Mouse (Mus musculus): ENCODE results near the gene Asphd2.

Gene Asphd2

DNA sequence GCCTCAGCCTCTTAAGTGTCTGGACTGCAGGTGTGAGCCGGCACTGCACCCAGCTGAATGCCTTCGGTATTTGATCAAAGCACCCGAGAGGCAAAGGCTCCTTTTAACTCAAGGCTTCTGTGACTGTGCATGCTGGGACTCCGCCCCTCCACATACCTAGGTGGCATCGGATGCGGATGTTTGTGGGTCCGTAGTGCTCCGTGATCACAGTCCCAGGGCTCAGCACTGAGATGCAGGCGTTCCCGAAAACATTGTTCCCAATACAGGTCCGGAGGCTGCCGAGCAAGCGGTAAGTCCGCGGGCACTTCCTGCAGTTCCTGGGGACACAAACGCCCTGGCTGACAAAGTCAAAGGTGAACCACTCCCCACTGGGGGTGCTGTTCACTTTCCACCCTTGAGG, 3.7 kb downstream of the Asphd2 start:
- no peak for DNase-seq (ENCODE audit: low spot score)

DNA sequence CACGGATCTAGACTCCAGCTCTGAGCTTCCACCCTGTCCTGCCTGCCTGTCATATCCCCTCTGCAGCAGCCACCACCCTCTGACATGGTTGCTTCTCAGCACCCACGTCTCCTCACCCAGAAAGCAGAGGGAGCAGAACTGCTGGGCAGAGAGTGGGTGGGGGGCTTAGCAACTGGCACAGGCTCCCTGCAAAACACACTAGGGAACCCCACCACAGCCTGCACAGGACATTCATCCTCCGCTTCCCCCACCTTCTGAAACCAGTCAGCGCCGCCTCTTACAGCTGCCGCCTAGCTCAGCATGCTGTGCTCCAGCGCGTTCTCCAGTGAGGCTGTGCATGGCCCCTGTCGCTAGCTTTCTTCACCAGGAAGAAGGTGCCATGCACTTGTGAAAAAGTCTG, 5.3 kb downstream of the Asphd2 start:
- no peak for DNase-seq (ENCODE audit: low spot score)

DNA sequence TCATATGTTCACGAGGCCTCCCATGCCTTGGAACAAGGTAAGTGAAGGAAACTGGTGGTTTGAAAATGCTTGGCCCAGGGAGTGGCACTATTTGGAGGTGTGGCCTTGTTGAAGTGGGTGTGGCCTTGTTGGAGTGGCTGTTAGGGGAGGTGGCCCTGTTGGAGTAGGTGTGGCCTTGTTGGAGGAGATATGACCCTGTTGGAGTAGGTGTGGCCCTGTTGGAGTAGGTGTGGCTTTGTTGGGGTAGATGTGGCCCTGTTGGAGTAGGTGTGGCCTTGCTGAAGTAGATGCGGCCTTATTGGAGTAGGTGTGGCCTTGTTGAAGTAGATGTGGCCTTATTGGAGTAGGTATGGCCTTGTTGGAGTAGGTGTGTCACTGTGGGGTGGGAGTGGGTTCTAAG, 8.7 kb downstream of the Asphd2 start:
- no peak for DNase-seq (ENCODE audit: low spot score)

DNA sequence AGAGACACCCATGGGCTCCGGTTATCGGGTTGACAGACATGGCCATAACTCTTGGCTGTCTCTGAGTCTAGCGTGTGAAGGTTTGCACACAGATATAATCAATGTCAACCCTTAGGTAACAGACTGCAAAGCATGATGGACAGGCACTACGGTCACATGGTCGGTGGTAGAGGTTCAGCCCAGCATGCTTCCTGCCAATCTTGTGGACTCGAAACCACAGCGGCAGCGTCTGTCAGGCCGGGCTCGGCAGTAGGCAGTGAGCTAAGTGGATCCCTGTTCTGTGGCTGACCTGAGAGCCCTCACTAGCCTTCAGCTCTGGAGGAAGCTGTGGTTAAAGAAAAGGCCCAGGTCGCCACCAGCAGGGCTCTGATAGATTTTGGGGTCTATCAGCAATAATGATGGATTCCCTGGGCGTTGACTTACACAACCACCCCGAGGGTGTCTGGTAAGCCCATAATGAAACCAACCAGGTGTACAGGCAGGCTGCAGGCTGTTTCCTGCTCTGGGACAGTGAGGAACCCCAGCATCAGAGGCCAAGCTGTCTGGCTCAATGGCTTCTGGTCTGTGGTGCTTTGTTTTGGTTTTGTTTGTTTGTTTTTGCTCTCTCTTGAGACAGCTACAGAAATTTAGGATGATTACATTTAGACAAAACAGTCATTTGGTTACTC, 9.7 kb downstream of the Asphd2 start:
- no peak for DNase-seq (ENCODE audit: low spot score)

DNA sequence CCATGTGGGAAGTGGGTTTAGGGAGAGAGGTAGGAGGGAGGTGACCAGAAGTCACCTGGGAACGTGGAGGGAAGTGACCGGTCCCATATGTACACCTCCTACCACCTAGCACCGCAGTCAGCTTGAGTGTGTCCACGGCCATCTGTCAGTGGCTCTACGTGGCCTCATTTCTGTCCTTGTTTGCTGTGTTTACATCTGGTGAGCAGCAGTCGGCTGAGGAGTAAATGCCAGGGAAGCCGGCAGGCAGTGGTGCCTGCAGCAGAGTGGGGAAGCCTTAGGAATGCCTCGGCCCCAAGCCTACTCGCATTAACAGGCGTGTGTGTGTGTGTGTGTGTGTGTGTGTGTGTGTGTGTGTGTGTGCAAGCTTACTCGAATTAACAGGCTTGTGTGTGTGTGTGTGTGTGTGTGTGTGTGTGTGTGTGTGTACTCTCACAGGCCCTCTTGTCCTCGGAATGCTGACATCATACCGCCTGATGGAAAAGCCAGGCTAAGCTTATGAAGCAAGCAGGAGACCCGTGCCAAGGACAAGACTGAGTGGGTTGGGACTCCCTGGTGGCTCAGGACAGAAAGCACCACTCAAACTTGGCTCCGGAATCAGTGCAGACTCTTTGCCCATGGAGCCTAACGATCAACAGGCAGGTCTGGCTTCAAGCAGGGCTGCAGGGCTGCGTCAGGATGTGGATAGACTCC, 11.9 kb downstream of the Asphd2 start:
- no peak for DNase-seq (ENCODE audit: low spot score)

DNA sequence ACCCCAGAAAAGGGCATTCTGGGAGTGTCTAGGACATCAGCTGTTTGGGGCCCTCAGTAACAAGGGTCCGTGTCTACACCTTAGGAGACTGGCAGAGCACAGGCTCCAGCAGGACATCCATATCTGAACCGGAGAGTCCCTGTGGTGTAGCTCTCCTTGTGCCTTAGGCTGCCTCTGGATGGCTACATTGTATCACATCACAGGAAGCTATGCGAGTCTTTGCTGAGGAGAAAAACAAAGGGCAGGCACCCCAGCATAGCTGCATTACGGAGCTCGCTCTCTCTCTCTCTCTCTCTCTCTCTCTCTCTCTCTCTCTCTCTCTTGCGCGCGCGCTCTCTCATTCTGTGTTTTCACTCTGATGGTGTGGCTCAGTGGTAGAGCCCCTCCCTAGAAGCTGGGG, 12.6 kb downstream of the Asphd2 start:
- no peak for DNase-seq (ENCODE audit: low spot score)

DNA sequence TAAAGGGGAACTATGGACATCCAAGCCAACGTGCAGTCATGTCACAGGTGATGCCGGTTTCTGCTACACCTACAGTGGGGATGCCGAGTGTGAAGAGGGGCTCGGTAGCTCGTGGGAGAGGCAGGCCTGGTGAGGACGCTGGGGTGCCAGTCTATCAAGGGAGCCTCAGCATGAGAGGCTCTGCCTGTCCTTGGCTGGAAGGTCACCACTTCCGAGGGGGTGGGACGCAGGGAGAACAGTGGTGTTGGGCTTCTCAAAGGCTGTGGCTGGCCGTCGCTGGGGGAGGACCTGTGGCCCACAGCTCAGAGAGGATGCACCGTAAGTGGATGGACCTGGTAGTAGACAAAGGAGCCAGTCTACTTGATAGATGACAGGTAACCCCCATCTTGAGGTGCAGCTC, 13.5 kb downstream of the Asphd2 start:
- no peak for DNase-seq (ENCODE audit: low spot score)

DNA sequence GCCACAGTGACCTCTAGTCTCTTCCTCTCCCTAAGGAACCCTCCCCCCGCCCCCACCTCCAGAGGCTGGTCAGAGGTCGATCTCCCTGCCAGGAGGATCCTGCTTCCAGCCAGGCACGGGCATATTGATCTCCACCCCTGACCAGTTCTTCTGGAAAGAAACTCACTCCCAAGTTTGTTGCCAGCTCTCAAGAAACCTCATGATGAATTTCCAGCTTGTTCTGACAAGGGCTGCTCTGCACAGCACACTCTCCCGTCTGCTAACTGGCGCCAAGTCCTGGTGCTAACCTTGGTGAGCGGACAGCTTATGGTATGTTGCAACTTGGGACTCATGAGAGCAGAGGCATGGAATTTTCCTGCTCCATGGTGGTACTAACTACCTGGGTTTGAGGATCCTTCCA, 15.9 kb downstream of the Asphd2 start:
- DNase-seq (ENCODE audit: low spot score): no peak

DNA sequence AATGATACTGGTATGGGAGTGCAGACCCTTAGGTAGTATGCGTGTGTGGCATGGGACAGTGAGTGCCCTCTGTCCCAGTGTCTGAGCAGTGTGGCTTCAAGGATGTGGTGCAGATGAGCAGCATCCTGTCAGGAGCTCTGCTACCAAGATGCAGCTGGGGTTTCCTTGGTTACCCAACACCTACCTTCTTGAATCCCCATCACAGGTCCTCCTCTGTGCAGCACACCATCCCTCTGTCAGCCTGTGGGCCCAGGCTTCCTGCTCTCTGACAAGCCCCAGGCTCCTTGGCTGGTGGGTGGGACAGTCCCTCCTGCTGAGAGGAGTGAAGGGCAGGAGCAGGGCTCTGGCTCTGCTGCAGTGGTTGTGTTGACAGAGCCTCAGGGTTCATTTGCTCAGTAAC, 17.3 kb downstream of the Asphd2 start:
- DNase-seq (ENCODE audit: low spot score): no peak

DNA sequence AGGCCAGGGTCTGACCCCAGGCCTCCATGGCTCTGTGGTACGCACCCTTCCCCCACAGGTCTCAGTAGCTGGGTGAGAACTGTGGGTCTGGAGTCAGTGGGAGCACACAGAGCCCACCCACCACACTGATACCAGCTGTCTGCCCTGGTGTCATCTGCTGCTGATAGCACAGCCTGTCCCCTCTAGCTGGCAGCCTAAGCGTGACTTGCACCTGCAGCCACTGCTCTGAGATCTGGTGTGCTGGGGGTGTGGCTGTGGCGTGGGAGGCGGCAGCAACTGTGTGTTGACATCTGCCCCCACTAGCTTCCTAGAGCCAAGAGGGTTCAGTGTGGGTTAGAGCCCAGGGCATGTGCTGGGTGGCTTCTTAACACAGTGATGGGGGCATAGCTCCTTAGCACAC, 18.6 kb downstream of the Asphd2 start:
- DNase-seq (ENCODE audit: low spot score): no peak

DNA sequence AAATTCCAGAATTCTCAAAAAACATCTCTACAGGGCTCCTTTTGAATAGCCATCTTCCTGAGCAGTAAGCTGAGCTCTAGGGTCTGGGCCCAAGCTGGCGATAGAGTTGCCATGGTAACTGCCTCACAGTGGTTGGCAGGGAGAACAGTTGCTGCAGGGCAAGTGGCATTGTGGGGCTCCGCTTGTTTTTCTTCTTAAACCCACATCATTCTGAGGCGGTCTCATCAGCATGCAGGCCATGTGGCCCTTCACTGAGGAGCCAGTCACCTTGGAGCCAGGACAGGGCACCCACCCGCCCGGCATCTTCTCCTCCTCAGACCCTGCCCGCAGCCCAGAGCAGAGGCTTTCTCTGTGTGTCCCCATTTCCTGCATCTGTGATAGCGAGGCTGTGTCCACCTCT, 22.7 kb downstream of the Asphd2 start:
- no peak for DNase-seq (ENCODE audit: low spot score)

DNA sequence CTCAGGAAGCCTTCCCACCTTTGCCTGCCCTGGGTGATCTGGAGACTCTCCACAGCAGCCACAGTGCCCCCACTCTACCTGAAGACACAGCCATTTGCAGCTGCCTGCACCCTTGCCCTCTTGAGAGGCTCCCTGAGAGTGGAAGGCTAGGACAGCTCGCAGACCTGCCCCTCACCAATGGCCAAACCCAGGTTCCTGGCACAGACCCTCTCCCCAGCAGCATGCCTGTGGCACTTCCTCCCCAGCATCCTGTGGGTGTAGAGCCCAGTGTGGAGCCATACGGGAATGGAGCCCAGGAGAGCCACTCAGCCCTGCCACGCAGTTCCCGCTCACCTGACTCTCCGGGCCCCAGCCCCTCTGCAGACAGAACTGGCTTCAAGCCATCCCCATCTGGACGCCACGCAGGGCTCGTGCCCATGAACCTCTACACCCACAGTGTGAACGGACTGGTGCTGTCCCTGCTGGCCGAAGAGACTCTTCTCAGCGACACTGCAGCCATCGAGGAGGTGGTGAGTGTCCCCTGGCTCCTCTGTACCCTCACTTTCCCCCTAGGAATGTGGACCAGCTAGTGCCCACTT, 24.3 kb downstream of the Asphd2 start:
- DNase-seq (ENCODE audit: low spot score): no peak

DNA sequence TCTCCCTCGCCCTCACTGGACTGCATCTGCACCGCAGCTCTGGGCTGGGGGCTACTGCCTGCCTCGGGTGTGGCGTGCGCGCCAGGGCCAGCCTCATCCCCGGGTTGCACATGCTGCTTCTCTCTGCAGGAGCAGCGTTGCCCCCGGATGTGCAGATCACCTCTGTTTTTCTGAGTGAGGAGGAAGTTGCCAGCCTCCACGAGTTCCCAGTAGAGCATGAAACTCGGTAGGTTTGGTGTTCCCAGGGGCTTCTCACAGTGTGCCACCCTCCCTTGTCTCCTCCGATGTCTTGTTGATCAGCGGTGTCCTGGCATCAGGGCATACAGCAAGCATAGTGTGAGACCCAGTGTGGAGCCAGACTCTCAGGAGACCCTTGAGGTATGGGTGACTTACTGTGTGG, 25.3 kb downstream of the Asphd2 start:
- DNase-seq (ENCODE audit: low spot score): no peak

DNA sequence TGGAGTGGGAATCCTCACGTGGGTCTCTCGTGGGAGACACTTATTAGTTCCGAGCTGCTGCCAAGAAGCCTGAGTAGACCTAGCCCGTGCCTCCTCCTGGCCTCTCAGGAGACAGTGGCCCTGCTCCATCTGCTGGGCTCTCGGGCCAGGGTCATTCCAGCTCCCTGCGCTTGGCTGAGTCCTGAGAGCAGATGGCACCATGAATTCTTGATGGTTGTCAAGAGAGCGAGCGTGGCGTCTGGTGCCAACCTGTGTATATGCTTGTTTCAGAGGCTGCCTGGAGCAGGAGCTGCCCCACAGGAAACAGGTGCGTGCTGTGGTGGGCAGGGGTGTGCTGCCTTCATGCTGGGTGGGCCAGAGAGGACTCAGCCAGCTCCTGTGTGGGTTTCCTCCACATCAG, 26.0 kb downstream of the Asphd2 start:
- no peak for DNase-seq (ENCODE audit: low spot score)

DNA sequence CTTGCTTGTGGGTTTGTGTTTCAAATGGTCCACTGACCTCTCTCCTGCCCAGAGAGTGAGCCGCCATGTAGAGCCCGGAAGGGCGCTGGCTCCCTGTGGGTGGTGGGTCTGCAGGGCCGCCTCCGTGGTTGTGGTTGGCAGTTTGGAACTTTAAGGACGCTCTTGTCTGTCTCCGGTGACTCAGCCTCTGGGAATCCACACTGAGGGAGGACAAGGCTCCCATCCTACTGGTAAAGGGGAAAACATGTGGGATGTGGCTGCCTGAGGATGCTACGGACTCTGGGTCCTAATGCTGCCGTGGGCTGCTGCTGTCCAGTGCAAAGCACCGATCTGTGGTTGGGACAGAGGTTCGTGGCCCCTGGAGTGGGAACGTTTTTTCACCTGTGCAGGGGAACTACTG, 26.7 kb downstream of the Asphd2 start:
- no peak for DNase-seq (ENCODE audit: low spot score)

DNA sequence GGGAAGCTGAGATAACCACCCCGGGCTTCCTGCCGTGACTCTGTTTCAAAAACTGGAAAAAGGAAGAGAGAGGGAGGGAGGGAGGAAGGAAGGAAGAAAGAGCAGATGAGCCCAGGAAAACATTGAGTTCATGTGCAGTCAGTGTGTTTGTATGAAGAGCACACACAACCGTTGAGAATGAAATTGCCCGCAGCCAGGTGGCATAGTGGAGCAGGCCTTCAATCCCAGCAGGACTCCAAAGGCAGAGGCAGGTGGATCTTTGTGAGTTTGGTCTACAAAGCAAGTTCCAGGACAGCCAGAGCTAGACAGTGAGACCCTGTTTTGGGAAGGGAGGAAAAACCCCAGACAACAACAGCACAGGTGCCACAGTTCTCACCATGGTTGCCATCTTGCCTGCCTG, 27.3 kb downstream of the Asphd2 start:
- no peak for DNase-seq (ENCODE audit: low spot score)

DNA sequence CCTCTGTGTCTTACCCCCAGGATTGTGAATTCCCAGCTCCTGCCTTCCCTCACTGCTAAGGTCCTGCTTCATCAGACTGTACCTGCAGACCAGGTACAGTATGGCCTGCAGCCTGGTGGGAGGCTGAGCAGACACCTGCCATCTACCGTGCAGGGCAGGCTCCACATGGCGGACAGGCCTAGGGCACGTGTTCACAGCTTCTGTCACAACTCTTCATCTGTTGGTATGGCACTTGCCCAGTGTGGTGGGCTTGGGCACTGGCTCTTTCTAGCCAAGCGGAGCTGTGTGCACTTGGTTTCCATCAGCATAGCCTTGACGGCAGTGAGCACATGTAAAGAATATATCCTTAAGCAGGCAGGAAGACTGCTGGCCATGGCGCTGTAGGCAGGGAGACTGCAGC, 27.8 kb downstream of the Asphd2 start:
- DNase-seq (ENCODE audit: low spot score): no peak

DNA sequence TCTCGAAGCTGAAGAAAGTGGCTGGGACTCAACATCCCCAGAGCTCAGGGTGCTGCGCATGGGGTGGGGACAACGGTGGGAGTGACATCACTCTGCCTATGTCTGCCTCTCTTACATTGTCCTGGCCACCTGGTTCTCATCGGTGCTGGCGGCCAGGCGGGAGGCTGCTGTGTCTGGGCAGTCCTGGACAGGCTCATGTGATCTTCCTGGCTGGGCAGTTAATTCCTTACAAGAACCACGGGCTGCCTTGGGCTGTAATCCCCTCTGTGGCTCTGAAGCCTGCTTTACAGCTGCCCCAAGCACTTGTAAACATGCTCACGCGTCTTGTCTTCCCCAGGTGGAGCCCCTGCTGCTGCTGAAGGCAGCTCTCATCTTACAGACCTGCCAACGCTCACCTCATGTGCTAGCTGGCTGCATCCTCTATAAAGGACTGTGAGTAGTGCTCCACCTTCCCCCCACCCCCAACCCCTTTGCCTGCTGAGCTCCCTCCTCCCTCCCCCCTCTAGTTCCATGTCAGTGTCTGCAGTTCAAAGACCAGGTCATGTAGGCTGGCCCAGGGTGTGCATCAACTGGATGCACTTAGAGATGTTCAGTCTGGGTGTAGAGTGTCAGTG, 30.4 kb downstream of the Asphd2 start:
- DNase-seq (ENCODE audit: low spot score): no peak

DNA sequence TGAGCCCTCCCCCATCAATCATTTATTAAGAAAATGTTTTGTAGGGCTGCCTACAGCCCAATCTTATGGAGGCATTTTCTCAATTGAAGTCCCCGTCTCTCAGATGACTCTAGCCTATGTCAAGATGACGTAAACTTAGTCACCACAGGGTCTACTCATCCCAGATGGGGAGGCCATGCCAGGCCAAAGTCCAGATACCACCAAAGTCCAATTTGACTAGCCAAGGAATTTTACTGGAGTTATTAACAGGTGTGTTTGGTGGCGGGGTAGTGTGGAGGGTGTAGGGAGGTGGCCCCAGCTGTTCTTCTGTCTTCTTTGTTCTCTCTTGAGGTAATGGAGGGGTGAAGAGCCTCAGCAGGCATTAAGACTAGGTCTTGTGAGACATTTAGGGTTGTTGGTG, 34.6 kb downstream of the Asphd2 start:
- no peak for DNase-seq (ENCODE audit: low spot score)

DNA sequence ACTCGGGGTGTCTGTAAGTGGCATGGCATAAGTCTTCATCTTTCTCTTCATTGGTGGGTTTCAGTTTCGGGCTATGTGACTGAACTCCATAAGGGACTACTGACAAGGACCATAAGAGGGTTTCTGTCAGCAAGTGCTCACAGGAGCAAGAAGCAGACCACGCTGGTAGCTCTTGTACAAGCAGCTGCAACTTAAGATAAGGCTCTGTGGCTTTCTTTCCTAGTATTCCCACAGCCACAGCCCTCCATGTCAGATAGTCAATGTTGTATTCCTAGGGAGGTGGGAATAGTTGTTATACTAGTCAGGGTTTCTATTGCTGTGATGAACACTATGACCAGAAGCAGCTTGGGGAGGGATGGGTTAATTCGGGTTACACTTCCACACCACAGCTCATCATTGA, 35.1 kb downstream of the Asphd2 start:
- DNase-seq (ENCODE audit: low spot score): no peak

DNA sequence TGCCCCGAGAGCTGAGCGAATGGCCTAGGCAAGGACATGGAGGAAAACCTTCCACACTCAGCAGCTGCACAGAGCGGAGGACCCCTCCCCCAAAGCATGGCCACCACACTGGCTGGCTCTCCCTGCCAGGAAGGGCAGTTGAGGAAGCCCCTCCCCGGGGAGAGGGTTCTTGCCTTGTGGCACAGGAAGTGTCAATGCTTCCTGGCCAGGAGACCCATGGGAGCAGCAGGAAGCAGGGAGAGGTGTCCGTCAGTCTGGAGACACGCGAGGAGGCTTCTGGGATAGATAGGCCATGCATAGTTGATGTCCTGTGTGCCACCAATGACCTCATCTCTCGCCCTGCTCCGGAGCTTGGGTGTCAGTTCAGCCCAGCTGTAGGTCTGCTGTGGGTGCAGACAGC, 38.3 kb downstream of the Asphd2 start:
- no peak for DNase-seq (ENCODE audit: low spot score)

DNA sequence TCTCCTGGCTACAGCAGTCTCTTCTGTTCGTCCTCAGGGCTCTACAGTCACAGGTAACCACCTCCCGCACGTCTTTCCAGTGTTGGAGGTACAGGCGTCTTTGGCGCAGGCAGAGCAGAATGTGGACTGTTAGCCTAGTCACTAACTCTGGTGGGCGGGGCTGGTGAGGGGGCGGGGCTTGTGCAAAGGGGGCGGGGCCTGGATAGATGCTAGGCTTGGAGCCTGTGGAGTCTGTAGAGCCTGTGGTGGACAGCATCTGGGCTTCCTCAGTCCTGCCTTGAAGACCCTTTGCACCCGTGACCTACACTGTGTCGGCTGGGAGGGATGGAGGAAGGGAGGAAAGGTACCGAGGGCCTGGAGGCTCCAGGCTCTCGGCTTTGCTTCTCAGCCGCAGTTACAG, 38.8 kb downstream of the Asphd2 start, which contains the start of gene Gm6583:
Gene Gm6583, minus strand, starts transcription at position 124 of the 400 bp plus-strand sequence.
- DNase-seq (ENCODE audit: low spot score): no peak

DNA sequence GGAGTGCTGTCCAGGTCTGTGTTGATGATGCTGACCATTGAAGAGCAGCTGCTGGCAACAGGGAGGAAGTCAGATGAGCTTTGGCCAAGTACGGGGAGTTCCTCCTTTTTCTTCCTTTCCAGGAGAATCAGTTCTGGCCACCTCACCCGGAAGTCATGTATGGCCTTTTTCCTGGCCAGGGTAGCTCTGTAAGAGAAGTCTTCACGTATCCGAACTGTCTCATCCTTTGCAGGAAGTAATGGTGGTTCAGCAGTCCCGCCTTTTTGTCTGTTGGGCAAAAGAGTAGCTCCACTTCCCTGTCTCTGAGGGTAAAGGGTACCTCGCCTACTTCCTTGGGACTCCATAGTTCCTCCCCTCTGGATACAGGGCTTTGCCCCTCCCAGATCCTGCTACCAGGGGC, 39.2 kb downstream of the Asphd2 start:
- DNase-seq (ENCODE audit: low spot score): no peak
